Mouse (Mus musculus): ENCODE data around the gene Wdr91.
A peak's percentile ranks its signal among the peaks of the same experiment; 100 is the strongest.

- peak; percentile 96 for TF ChIP-seq CTCF (IDR thresholded peaks at IDR 0.05; ENCODE audit: low read depth)
- no peak for TF ChIP-seq EP300 (IDR thresholded peaks at IDR 0.05; ENCODE audit: low read depth)
Measured at GRCm38 (mm10) chr6:34927156-34927555, 16.5 kb upstream of the Wdr91 start.

Measured in liver, embryonic 14.5 days (tissue).